Mouse (Mus musculus) left cerebral cortex, adult 2 months (tissue): Measurements from ENCODE around the gene Gm20518. TPM values are rescaled to one million over a fixed set of nuclear protein-coding genes. Genes with fewer than 3 reads are reported as not detected.

Experiments
- DNase-seq, 2 experiments: peaks; one replicate each; pipeline ENCODE4 v3.0.0; 2021 to 2022; ENCODE audit warnings: low spot score in 2 of 2, mixed read lengths in 1 of 2; ENCODE audit errors: extremely low spot score in 1 of 2
- H3K27ac ChIP-seq: fragments of 200-600 bp; 2 replicates; pipeline ENCODE4 v1.8.1; 2022
- H3K4me3 ChIP-seq: fragments of 200-600 bp; 2 replicates; pipeline ENCODE4 v1.8.1; 2022
- CTCF ChIP-seq: fragments of 200-600 bp; IDR thresholded peaks from 2 replicates; pipeline ENCODE4 v1.8.1; 2022; ENCODE audit warnings: antibody characterized with exemption, mild to moderate bottlenecking, moderate library complexity
- intact Hi-C: fragments of 180-260 bp; cut with DNase I; formaldehyde crosslinking; loops from one replicate; pipeline ENCODE4 v1.15.1; 2025
- total RNA-seq, 2 experiments: library from RNA; stranded (reverse); gene quantifications; 2 replicates each; pipeline ENCODE4 v1.2.3; 2021

The Gm20518 gene
- total RNA-seq, 2 experiments from 2014 or later: 2.3 to 3.2 TPM

DNA sequence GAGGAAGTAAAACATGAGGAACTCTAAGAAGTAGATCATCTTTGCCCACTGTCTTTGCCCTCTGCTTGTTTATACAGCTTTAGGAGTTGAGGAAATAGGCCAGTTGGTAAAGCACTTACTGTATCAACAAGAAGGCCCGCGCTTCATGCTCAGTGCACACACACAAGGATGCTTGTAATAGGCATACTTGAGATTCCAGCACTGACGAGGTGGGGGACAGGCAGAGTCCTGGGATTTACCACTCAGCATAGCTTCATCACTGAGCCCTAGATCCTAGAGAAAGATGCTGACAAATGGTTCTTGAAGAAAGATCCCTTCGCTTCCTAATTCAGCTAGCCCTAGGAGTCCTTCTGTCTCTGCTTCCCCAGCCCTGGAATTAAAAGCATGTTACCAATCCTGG lies 78.3 kb downstream of the Gm20518 start:
- TF ChIP-seq CTCF: no peak
- H3K4me3 ChIP-seq: no peak overlapping the region
- DNase-seq: no peak
- intact Hi-C loops: loop anchor here (2.0 to 10.0 kb wide), 2 partner anchors 68 to 258 kb away; no protein-coding TSS in a partner anchor
- H3K27ac ChIP-seq: no peak overlapping the region

- DNase-seq: no peak
- TF ChIP-seq CTCF: peak; percentile 90
- Histone ChIP-seq H3K4me3 (no peak overlapping the region), H3K27ac (no peak overlapping the region)
- intact Hi-C loops: loop anchor here (2.0 to 10.0 kb wide), 2 partner anchors 67 to 257 kb away; no protein-coding TSS in a partner anchor
These were observed 79.4 kb downstream of the Gm20518 start for GRCm38 (mm10) chr16:17812120-17812519.

DNA sequence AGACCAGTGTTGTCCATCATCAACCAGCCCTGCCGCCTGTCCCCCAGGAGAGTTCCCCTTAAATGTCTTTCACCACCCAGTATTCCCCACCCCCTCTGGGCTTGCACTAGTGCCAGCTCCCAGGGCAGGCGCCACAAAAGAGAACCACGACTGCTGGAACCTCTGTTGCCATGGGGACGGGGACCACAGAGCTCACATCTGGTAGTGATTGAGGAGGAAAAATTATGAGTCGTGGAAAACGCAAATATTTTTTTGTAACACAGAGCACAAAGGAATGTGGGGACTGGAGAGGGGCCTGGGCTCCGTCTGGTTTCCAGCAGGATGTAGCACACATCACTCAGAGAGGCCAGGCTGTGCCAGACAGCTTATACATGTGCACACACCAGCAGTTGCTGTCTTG lies 81.8 kb downstream of the Gm20518 start:
- TF ChIP-seq CTCF: no peak
- Histone ChIP-seq H3K4me3 (no peak overlapping the region), H3K27ac (no peak overlapping the region)
- intact Hi-C loops: loop anchor here (5.0 to 10.0 kb wide), 3 partner anchors 47 to 255 kb away; partner anchors contain the start of gene Ccdc74a
- DNase-seq: no peak

GRCm38 (mm10) chr16:17809125-17809524 lies 82.3 kb downstream of the Gm20518 start:
- H3K4me3 ChIP-seq: no peak overlapping the region
- no peak for TF ChIP-seq CTCF
- no peak for DNase-seq
- intact Hi-C loops: loop anchor here (5.0 kb wide), 2 partner anchors 47 to 162 kb away; partner anchors contain the start of gene Ccdc74a
- H3K27ac ChIP-seq: no peak overlapping the region

DNA sequence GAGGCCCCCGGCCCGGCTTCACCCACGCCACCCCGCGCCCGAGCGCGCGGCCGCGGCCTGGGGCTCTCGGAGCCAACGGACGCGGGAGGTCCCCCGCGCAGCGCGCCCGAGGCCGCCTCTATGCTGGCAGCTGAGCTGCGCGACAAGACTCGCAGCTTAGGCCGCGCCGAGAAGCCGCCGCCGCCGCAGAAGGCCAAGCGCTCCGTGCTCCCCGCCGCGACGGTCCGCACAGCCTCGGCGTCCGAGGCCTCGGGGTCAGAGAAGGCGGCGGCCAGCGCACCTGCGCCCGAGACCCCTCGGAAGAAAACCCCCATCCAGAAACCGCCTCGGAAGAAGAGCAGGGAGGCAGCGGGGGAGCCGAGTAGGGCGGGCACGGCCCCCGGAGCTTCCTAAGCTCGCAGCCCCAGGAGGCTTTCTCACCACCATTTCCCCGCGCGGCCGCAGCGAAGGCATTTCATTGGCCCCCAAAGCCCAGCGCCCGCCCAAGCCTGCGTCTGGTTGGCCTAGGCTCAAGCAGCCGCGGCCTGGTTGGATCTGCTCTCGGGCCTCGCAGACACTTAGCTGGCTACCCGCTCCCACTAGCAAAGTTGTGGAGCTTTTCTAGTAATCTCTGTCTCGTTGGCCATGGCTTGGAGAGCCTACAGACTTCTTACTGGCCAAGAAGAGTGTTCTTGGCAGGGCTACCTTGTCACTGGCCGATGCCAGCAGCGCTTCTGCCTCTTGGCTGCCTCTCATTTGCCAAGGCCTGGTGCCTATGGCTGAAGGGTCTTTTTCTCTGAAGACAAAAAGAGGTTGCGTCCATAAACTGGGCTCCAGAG lies 84.1 kb downstream of the Gm20518 start:
- Histone ChIP-seq H3K4me3 (peak overlapping the region; percentile 63), H3K27ac (peak overlapping the region; percentile 63)
- intact Hi-C loops: loop anchor here (5.0 kb wide), 2 partner anchors 45 to 160 kb away; partner anchors contain the start of gene Ccdc74a
- TF ChIP-seq CTCF: no peak
- DNase-seq: peak; percentile 89 to 90

DNA sequence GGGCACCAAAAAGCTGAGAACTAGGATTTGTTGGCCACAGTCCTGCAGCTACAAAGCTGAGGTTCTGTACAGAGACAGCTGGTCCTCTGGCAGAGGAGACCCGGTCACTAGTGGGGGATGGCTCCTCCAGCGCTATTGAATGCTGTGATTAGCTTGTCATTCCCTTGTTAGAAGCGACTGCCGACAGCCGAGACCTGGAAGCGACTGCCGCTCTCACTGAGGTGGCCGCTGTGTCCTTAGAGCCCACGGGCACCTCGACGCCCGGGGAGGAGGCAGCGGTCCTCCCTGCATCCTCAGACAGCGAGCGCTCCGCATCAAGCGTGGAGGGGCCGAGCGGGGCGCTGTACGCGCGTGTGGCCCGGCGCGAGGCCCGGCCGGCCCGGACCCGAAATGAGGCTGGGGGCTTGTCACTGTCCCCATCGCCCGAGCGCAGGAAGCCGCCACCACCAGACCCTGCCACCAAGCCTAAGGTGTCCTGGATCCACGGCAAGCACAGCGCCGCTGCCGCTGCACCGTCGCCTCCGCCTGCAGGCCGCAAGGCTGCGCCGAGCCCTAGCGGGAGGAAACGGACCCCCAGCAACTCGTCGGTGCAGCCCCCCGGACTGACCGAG lies 84.8 kb downstream of the Gm20518 start:
- H3K27ac ChIP-seq: peak overlapping the region; percentile 63
- DNase-seq: peak in 1 of 2 experiments; percentile 37
- peak overlapping the region; percentile 63 for H3K4me3 ChIP-seq
- intact Hi-C loops: loop anchor here (5.0 kb wide), 2 partner anchors 44 to 159 kb away; partner anchors contain the start of gene Ccdc74a
- no peak for TF ChIP-seq CTCF

DNA sequence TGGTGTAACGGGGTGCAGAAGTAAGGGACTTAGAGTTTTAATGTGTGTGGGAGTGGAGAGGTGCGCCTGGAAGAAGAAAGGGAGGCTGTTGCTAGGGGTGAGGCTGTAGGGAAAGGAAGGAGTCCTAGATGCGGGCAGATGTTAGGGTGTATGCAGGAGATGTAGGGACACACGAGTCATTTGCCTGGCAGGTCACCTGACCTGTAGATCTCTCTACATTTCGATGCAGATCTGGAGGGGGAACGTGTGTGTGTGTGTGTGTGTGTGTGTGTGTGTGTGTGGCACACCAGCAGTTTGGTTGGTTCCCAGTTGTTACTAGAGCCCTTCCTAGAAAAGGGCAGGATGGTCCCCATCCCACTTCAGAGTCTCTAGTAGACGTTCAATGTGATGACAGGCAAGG lies 86.5 kb downstream of the Gm20518 start:
- no peak for DNase-seq
- intact Hi-C loops: loop anchor here (5.0 kb wide), 2 partner anchors 43 to 158 kb away; partner anchors contain the start of gene Ccdc74a
- H3K4me3 ChIP-seq: no peak overlapping the region
- TF ChIP-seq CTCF: no peak
- H3K27ac ChIP-seq: no peak overlapping the region

DNA sequence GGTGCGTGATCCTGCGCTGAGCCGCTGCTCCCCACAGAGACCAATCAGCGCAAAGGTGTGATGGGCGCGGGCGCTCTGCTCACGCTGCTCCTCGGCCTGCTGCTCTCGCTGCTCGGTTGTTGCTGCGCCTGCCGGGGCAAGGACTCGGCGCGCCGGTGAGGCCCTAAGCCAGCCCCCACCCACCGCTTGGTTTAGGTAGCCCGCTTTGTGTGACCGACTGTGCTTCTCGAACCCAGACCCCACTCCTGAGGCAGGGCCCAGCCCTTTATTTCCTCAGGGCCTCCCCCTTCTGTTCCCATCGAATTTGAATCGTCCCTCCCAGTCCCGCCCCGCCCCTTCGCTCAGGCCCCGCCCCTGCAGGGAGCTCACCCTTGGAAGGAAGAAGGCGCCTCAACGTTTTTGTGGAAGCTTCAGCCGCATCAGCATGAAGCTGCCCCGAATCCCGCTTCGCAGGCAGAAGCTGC lies 87.0 kb downstream of the Gm20518 start:
- no peak for DNase-seq
- Histone ChIP-seq H3K27ac (no peak overlapping the region), H3K4me3 (peak overlapping the region; percentile 37)
- intact Hi-C loops: no loop called here
- no peak for TF ChIP-seq CTCF

GRCm38 (mm10) chr16:17803675-17804448 lies 87.6 kb downstream of the Gm20518 start:
- no peak for TF ChIP-seq CTCF
- peak overlapping the region; percentile 37 for H3K4me3 ChIP-seq
- no peak overlapping the region for H3K27ac ChIP-seq
- intact Hi-C loops: no loop called here
- DNase-seq: no peak

DNA sequence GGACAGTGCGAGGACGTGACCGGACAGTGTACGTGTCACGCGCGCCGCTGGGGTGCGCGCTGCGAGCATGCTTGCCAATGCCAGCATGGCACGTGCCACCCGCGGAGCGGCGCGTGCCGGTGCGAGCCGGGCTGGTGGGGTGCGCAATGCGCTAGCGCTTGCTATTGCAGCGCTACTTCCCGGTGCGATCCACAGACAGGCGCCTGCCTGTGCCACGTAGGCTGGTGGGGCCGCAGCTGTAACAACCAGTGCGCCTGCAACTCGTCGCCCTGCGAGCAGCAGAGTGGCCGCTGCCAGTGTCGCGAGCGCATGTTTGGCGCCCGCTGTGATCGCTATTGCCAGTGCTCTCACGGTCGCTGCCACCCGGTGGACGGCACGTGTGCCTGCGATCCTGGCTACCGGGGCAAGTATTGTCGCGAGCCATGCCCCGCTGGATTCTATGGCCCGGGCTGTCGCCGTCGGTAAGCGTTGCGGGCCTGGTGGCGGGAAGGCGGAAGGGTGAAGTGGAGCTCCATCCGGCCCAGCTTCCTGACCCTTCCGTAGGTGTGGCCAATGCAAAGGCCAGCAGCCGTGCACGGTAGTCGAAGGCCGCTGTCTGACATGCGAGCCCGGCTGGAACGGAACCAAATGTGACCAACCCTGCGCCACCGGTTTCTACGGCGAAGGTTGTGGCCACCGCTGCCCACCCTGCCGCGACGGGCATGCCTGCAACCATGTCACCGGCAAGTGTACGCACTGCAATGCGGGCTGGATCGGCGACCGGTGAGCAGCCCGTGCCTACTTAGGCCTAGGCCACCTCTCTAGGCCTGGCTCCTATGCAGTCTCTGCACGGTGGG lies 88.4 kb downstream of the Gm20518 start:
- Histone ChIP-seq H3K27ac (no peak overlapping the region), H3K4me3 (peak overlapping the region; percentile 29)
- no peak for TF ChIP-seq CTCF
- intact Hi-C loops: no loop called here
- peak; percentile 57 to 60 for DNase-seq

- H3K27ac ChIP-seq: no peak overlapping the region
- DNase-seq: no peak
- H3K4me3 ChIP-seq: peak overlapping the region; percentile 29
- intact Hi-C loops: no loop called here
- no peak for TF ChIP-seq CTCF
These were observed 89.0 kb downstream of the Gm20518 start for GRCm38 (mm10) chr16:17802456-17802838.
